Mouse (Mus musculus) intestine, postnatal 0 days (tissue): ENCODE measurements around the gene Syngr2. TPM values are rescaled to one million over a fixed set of nuclear protein-coding genes. Genes with fewer than 3 reads are reported as not detected.

ENCODE experiments used
- ATAC-seq: fragments of 200-750 bp; cut with Nextera tagmentation; 2 replicates; pipeline ENCODE4 v1.8.0; 2017; ENCODE audit warnings: mild to moderate bottlenecking, moderate TSS enrichment, moderate library complexity
- H3K27ac ChIP-seq: fragments of 300-500 bp; sonication (generic); 2 replicates; pipeline ENCODE4 v1.5.1; 2014; ENCODE audit warnings: mild to moderate bottlenecking, low read depth, low read length, moderate library complexity
- H3K27me3 ChIP-seq: fragments of 300-500 bp; sonication (generic); replicated peaks from 2 replicates; pipeline ENCODE4 v1.6.1; 2014; ENCODE audit warnings: low read length, mixed read lengths; ENCODE audit not compliant: control insufficient read depth, insufficient read depth
- H3K36me3 ChIP-seq: fragments of 300-500 bp; sonication (generic); 2 replicates; pipeline ENCODE4 v1.6.1; 2014; ENCODE audit warnings: mild to moderate bottlenecking, moderate library complexity; ENCODE audit not compliant: control insufficient read depth, insufficient read depth
- H3K4me1 ChIP-seq: fragments of 300-500 bp; sonication (generic); replicated peaks from 2 replicates; pipeline ENCODE4 v1.6.1; 2014; ENCODE audit warnings: antibody characterized with exemption, low read length, mixed read lengths; ENCODE audit not compliant: control insufficient read depth, insufficient read depth
- H3K4me2 ChIP-seq: fragments of 300-500 bp; sonication (generic); replicated peaks from 2 replicates; pipeline ENCODE4 v1.6.1; 2014; ENCODE audit warnings: low read depth, mild to moderate bottlenecking, moderate library complexity
- H3K4me3 ChIP-seq: fragments of 300-500 bp; sonication (generic); 2 replicates; pipeline ENCODE4 v1.5.1; 2014; ENCODE audit warnings: low read depth, low read length
- H3K9ac ChIP-seq: fragments of 300-500 bp; sonication (generic); 2 replicates; pipeline ENCODE4 v1.6.1; 2014; ENCODE audit warnings: mild to moderate bottlenecking, low read depth, low read length
- H3K9me3 ChIP-seq: fragments of 300-500 bp; sonication (generic); 2 replicates; pipeline ENCODE4 v1.6.1; 2016; ENCODE audit warnings: mixed run types; ENCODE audit not compliant: control insufficient read depth
- CTCF ChIP-seq: sonication (generic); IDR thresholded peaks from 2 replicates; pipeline ENCODE4 v1.5.1; 2016; ENCODE audit warnings: low read depth, mild to moderate bottlenecking, control low read depth, antibody characterized with exemption, moderate library complexity
- WGBS: fragments of 180-500 bp; shearing (Covaris S2); extraction: QIAGEN DNeasy Blood & Tissue Kit; methylation state at CpG from one replicate; pipeline ENCODE4 v1.1.7; 2014; 5-methylcytosine and 5-hydroxymethylcytosine counted together
- polyA plus RNA-seq: library from polyadenylated mRNA; unstranded; fragments of >200 nt; fragmentation: Nextera tagmentation; extraction: Ambion mirVana; gene quantifications from 2 replicates; pipeline ENCODE4 v1.2.1, GENCODE M21; 2015

Syngr2 gene
- polyA plus RNA-seq, 1 experiment from 2014 or later: 129 TPM

GRCm38 (mm10) chr11:117848271-117848984 lies 39.0 kb downstream of the Syngr2 start:
- H3K27me3 ChIP-seq: no peaks in the 10 kb centered on the region
- peak overlapping the region; percentile 96 for H3K27ac ChIP-seq
- WGBS: 4% methylated on average over 19 of the region's 19 CpGs
- peak overlapping the region; percentile 62 for H3K4me3 ChIP-seq
- TF ChIP-seq CTCF: no peak
- H3K9me3 ChIP-seq: no peaks in the 10 kb centered on the region
- peak overlapping the region; percentile 68 for H3K9ac ChIP-seq
- peaks cover 5% of the 10 kb centered on the region; the same call in 1 of the 2 replicates for H3K4me1 ChIP-seq
- peak overlapping the region; percentile 91 for H3K4me2 ChIP-seq
- H3K36me3 ChIP-seq: peaks cover 22% of the 10 kb centered on the region
- ATAC-seq: peak; percentile 42

- peak within 1 kb of the TSS; percentile 91 for H3K4me2 ChIP-seq
- H3K27ac ChIP-seq: peak within 1 kb of the TSS; percentile 96
- peak within 1 kb of the TSS; percentile 68 for H3K9ac ChIP-seq
- H3K4me1 ChIP-seq: peaks cover 5% of the 10 kb centered on the region; the same call in 1 of the 2 replicates
- TF ChIP-seq CTCF: no peak
- 0% methylated on average over 50 of the region's 51 CpGs for WGBS
- no peaks in the 10 kb centered on the region for H3K9me3 ChIP-seq
- ATAC-seq: peak; percentile 87
- H3K36me3 ChIP-seq: peaks cover 22% of the 10 kb centered on the region
- H3K4me3 ChIP-seq: peak within 1 kb of the TSS; percentile 62
- no peaks in the 10 kb centered on the region for H3K27me3 ChIP-seq
Measured at GRCm38 (mm10) chr11:117848985-117849671, 39.7 kb downstream of the Syngr2 start, which contains the start of gene Birc5. TSS of gene Birc5 (plus strand) at chr11:117849251.

- no peak overlapping the region for H3K9ac ChIP-seq
- H3K9me3 ChIP-seq: no peaks in the 10 kb centered on the region
- peaks cover 45% of the 10 kb centered on the region for H3K36me3 ChIP-seq
- 73% methylated on average over 3 of the region's 3 CpGs for WGBS
- no peak overlapping the region for H3K4me2 ChIP-seq
- ATAC-seq: no peak
- H3K4me1 ChIP-seq: peaks cover 5% of the 10 kb centered on the region; the same call in 1 of the 2 replicates
- peak overlapping the region; percentile 21; the same call in 1 of the 2 replicates for H3K27ac ChIP-seq
- H3K27me3 ChIP-seq: no peaks in the 10 kb centered on the region
- TF ChIP-seq CTCF: no peak
- no peak overlapping the region for H3K4me3 ChIP-seq
Measured at GRCm38 (mm10) chr11:117852875-117853274, 43.4 kb downstream of the Syngr2 start.

- WGBS: 93% methylated on average over 9 of the region's 9 CpGs
- H3K9ac ChIP-seq: no peak overlapping the region
- no peak for ATAC-seq
- no peaks in the 10 kb centered on the region for H3K27me3 ChIP-seq
- no peak for TF ChIP-seq CTCF
- no peaks in the 10 kb centered on the region for H3K9me3 ChIP-seq
- no peak overlapping the region for H3K4me3 ChIP-seq
- H3K4me2 ChIP-seq: no peak overlapping the region
- H3K4me1 ChIP-seq: peaks cover 5% of the 10 kb centered on the region; the same call in 1 of the 2 replicates
- peaks cover 45% of the 10 kb centered on the region for H3K36me3 ChIP-seq
- H3K27ac ChIP-seq: no peak overlapping the region
Measured at GRCm38 (mm10) chr11:117854241-117854640, 44.8 kb downstream of the Syngr2 start.

GRCm38 (mm10) chr11:117855360-117855759 lies 45.9 kb downstream of the Syngr2 start:
- Histone ChIP-seq H3K27ac (no peak overlapping the region), H3K9me3 (no peaks in the 10 kb centered on the region), H3K4me2 (no peak overlapping the region), H3K9ac (no peak overlapping the region), H3K4me1 (no peaks in the 10 kb centered on the region), H3K4me3 (no peak overlapping the region), H3K36me3 (peaks cover 45% of the 10 kb centered on the region), H3K27me3 (no peaks in the 10 kb centered on the region)
- no peak for TF ChIP-seq CTCF
- no peak for ATAC-seq
- WGBS: 81% methylated on average over 5 of the region's 5 CpGs

- H3K27ac ChIP-seq: 0 out of 2 replicates have a peak overlapping the region, but pooled peaks have one; percentile 9
- no peaks in the 10 kb centered on the region for H3K9me3 ChIP-seq
- H3K36me3 ChIP-seq: peaks cover 42% of the 10 kb centered on the region
- H3K4me1 ChIP-seq: no peaks in the 10 kb centered on the region
- 64% methylated on average over 1 of the region's 1 CpGs for WGBS
- no peak for TF ChIP-seq CTCF
- no peak overlapping the region for H3K4me2 ChIP-seq
- no peak overlapping the region for H3K9ac ChIP-seq
- H3K27me3 ChIP-seq: no peaks in the 10 kb centered on the region
- no peak overlapping the region for H3K4me3 ChIP-seq
- no peak; the same call in 1 of the 2 replicates for ATAC-seq
Measured at GRCm38 (mm10) chr11:117855975-117856374, 46.5 kb downstream of the Syngr2 start.
